Mouse (Mus musculus) spleen, adult 2 months (tissue): Measurements from ENCODE around the gene Neu1.

Experiments
- CTCF ChIP-seq: fragments of 200-500 bp; IDR thresholded peaks from 2 replicates; pipeline ENCODE4 v1.5.1; 2011; ENCODE audit warnings: mild to moderate bottlenecking, inconsistent platforms; ENCODE audit not compliant: insufficient read depth, insufficient read length, insufficient replicate concordance; ENCODE audit errors: extremely low read depth
- POLR2A ChIP-seq: fragments of 200-500 bp; IDR thresholded peaks from 2 replicates; pipeline ENCODE4 v1.6.1; 2011; ENCODE audit warnings: low read depth, low read length, inconsistent platforms

GRCm38 (mm10) chr17:34898706-34899052, 32.4 kb upstream of the Neu1 start:
- TF ChIP-seq CTCF (no peak), POLR2A (no peak)
